9 mouse cellular contexts compared by ENCODE assay signal in the genomic region with DNA sequence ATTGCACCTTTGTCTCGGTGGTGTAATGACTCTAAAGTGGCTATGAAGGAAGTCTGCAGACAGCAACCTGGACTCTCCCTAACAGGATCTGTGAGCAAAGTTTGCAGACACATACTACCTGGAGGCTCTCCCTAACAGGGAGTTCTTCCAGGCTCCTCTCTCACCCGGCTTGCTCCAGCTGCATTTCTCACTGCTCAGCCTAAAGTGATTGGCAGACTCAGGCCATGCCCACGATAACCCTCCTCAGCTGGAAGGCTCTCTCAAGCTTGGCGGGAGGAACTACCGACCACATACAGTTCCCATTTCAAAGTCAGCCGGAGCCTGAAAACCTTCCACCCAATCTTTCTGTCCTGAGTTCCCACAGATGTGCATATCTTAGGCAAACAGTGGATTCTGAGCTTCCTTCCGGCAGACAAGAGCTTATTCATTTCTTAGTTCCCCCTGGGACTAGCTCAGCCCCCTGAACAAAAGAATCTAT. TPM values are rescaled to one million over a fixed set of nuclear protein-coding genes. Genes with fewer than 3 reads are reported as not detected.
DNase-seq lines count a peak whose midpoint lies in the region; ATAC-seq and TF ChIP-seq lines count a peak whose summit lies in the region.
"Had no signal": no experiment of that assay in that cellular context is flagged by ENCODE, and none has a peak within 500 bp of the region (broad histone marks: within the 10 kb centered on the region; RNA-seq: fewer than 3 reads in every experiment).

No protein-coding gene starts in this region.

- H3K4me1 ChIP-seq in heart, embryonic 11.5 days (ENCODE audit: control insufficient read depth, insufficient read depth, low read length), result peaks cover 11% of the 10 kb centered on the region; the same call in 1 of the 2 replicates
- H3K4me1 ChIP-seq in lung, embryonic 14.5 days (ENCODE audit: insufficient read depth), result no peaks in the 10 kb centered on the region
- H3K4me1 ChIP-seq in forebrain, embryonic 11.5 days (replicated peaks; ENCODE audit: control insufficient read depth, insufficient read depth, low read length), result no peaks in the 10 kb centered on the region; the same call in 1 of the 2 replicates

- H3K27ac ChIP-seq in heart, embryonic 11.5 days (ENCODE audit: low read depth, low read length), result peak overlapping the region; percentile 32; the same call in 1 of the 2 replicates
- H3K27ac ChIP-seq in lung, embryonic 14.5 days (ENCODE audit: low read depth), result no peak overlapping the region
- no peak overlapping the region for H3K27ac ChIP-seq in forebrain, embryonic 11.5 days (ENCODE audit: low read depth, low read length)

- WGBS in heart, embryonic 11.5 days (ENCODE audit: insufficient replicate concordance), result 2% methylated on average over 7 of the region's 7 CpGs
- WGBS in lung, embryonic 14.5 days, result 3% methylated on average over 7 of the region's 7 CpGs
- 12% methylated on average over 7 of the region's 7 CpGs for WGBS in forebrain, embryonic 11.5 days

- peak overlapping the region; percentile 34 for H3K4me2 ChIP-seq in heart, embryonic 11.5 days
- H3K4me2 ChIP-seq in lung, embryonic 14.5 days, result no peak overlapping the region
- no peak overlapping the region for H3K4me2 ChIP-seq in forebrain, embryonic 11.5 days (ENCODE audit: low read depth, low read length, severe bottlenecking)

- no peak overlapping the region for H3K4me3 ChIP-seq in heart, embryonic 11.5 days (ENCODE audit: low read depth, low read length)
- H3K4me3 ChIP-seq in lung, embryonic 14.5 days (ENCODE audit: low read depth, low read length), result no peak overlapping the region
- no peak overlapping the region for H3K4me3 ChIP-seq in forebrain, embryonic 11.5 days (ENCODE audit: low read depth, low read length)

- no peak for TF ChIP-seq CTCF in lung, embryonic 14.5 days (IDR thresholded peaks at IDR 0.05; ENCODE audit: low read depth)

- H3K9me3 ChIP-seq in heart, embryonic 11.5 days (replicated peaks; ENCODE audit: control insufficient read depth, low read length), result no peaks in the 10 kb centered on the region
- no peaks in the 10 kb centered on the region for H3K9me3 ChIP-seq in lung, embryonic 14.5 days (ENCODE audit: low read depth, low read length)
- no peaks in the 10 kb centered on the region for H3K9me3 ChIP-seq in forebrain, embryonic 11.5 days (ENCODE audit: control insufficient read depth, low read length)

- no peaks in the 10 kb centered on the region; the same call in 1 of the 2 replicates for H3K27me3 ChIP-seq in heart, embryonic 11.5 days (ENCODE audit: control insufficient read depth, insufficient read depth, low read length)
- no peaks in the 10 kb centered on the region for H3K27me3 ChIP-seq in lung, embryonic 14.5 days (ENCODE audit: insufficient read depth, low read length)
- H3K27me3 ChIP-seq in forebrain, embryonic 11.5 days (ENCODE audit: control insufficient read depth, insufficient read depth, low read length), result no peaks in the 10 kb centered on the region

- ATAC-seq in heart, embryonic 11.5 days (replicated peaks; ENCODE audit: insufficient number of reproducible peaks, low FRiP score, low TSS enrichment), result no peak
- ATAC-seq in lung, embryonic 14.5 days (ENCODE audit: insufficient read depth), result no peak; the same call in 1 of the 2 replicates
- ATAC-seq in forebrain, embryonic 11.5 days (replicated peaks; ENCODE audit: low FRiP score), result no peak

- no peak overlapping the region for H3K9ac ChIP-seq in heart, embryonic 11.5 days (ENCODE audit: low read depth, low read length)
- no peak overlapping the region for H3K9ac ChIP-seq in lung, embryonic 14.5 days
- no peak overlapping the region for H3K9ac ChIP-seq in forebrain, embryonic 11.5 days (ENCODE audit: low read length)

- DNase-seq in spleen, adult 18-20 months, result peak; percentile 30 to 46
- DNase-seq in spleen, adult 12 weeks (ENCODE audit: low spot score), result no peak
- DNase-seq in lung, embryonic 14.5 days, result peak; percentile 44
- peak; percentile 42 to 47 for DNase-seq in thymus, postnatal 36 days
- no peak for DNase-seq in forebrain, embryonic 11.5 days (ENCODE audit: low spot score)
- no peak for DNase-seq in kidney, adult 18-20 months
- no peak for DNase-seq in urinary bladder, postnatal 36 days (ENCODE audit: low spot score in 2 of 2)
- DNase-seq: retina, postnatal 1 day had no signal

- no peaks in the 10 kb centered on the region for H3K36me3 ChIP-seq in heart, embryonic 11.5 days (ENCODE audit: control insufficient read depth, insufficient read depth, low read length)
- H3K36me3 ChIP-seq in lung, embryonic 14.5 days (ENCODE audit: insufficient read depth), result no peaks in the 10 kb centered on the region
- no peaks in the 10 kb centered on the region for H3K36me3 ChIP-seq in forebrain, embryonic 11.5 days (ENCODE audit: control insufficient read depth, insufficient read depth, low read length)

RNA-seq across cellular contexts. Expression of gene Bin2, which starts 3.1 kb away (rescaled TPM):
- polyA plus RNA-seq in heart, embryonic 11.5 days (2014; fragmentation: Nextera tagmentation; extraction: Ambion mirVana), result 6.3 and 6.6 TPM in 2 replicates
- polyA plus RNA-seq in lung, embryonic 14.5 days (2014; fragmentation: Nextera tagmentation; extraction: Ambion mirVana), result 4.8 TPM in 2 replicates
- 3.9 and 5.4 TPM in 2 replicates for polyA plus RNA-seq in forebrain, embryonic 11.5 days (2014; fragmentation: Nextera tagmentation; extraction: Ambion mirVana)

RNA-seq across cellular contexts. Expression of gene Cela1, which starts 21.5 kb away (rescaled TPM):
- 1.6 and 2.2 TPM in 2 replicates for polyA plus RNA-seq in heart, embryonic 11.5 days (2014; fragmentation: Nextera tagmentation; extraction: Ambion mirVana)
- 0.97 and 1.2 TPM in 2 replicates for polyA plus RNA-seq in lung, embryonic 14.5 days (2014; fragmentation: Nextera tagmentation; extraction: Ambion mirVana)
- 1.1 and 1.3 TPM in 2 replicates for polyA plus RNA-seq in forebrain, embryonic 11.5 days (2014; fragmentation: Nextera tagmentation; extraction: Ambion mirVana)

RNA-seq across cellular contexts. Expression of gene Smagp, which starts 29.5 kb away (rescaled TPM):
- 12.2 and 15.3 TPM in 2 replicates for polyA plus RNA-seq in heart, embryonic 11.5 days (2014; fragmentation: Nextera tagmentation; extraction: Ambion mirVana)
- 9.5 and 11.9 TPM in 2 replicates for polyA plus RNA-seq in lung, embryonic 14.5 days (2014; fragmentation: Nextera tagmentation; extraction: Ambion mirVana)
- polyA plus RNA-seq in forebrain, embryonic 11.5 days (2014; fragmentation: Nextera tagmentation; extraction: Ambion mirVana), result 3.7 and 4.1 TPM in 2 replicates

RNA-seq across cellular contexts. Expression of gene Dazap2, which starts 51.1 kb away (rescaled TPM):
- polyA plus RNA-seq in heart, embryonic 11.5 days (2014; fragmentation: Nextera tagmentation; extraction: Ambion mirVana), result 219 and 233 TPM in 2 replicates
- polyA plus RNA-seq in lung, embryonic 14.5 days (2014; fragmentation: Nextera tagmentation; extraction: Ambion mirVana), result 210 and 231 TPM in 2 replicates
- 228 and 235 TPM in 2 replicates for polyA plus RNA-seq in forebrain, embryonic 11.5 days (2014; fragmentation: Nextera tagmentation; extraction: Ambion mirVana)

Comparison
In these comparisons a context has a peak if more than half of its experiments do, and no peak if none do; other contexts are left out.
1. DNase-seq: peak in spleen, adult 18-20 months (2 of 2), lung, embryonic 14.5 days (single experiment) and thymus, postnatal 36 days (2 of 2); none in spleen, adult 12 weeks (single experiment), forebrain, embryonic 11.5 days (single experiment), kidney, adult 18-20 months (single experiment) and urinary bladder, postnatal 36 days (0 of 2).